Mouse (Mus musculus) right cerebral cortex, postnatal 36 days (tissue): ENCODE measurements around the gene 4931414P19Rik.

Experiments
- DNase-seq, 2 experiments: peaks; one replicate each; pipeline ENCODE4 v3.0.0; 2022; ENCODE audit warnings: low spot score in 2 of 2, mixed read lengths in 1 of 2

Gene 4931414P19Rik

DNA sequence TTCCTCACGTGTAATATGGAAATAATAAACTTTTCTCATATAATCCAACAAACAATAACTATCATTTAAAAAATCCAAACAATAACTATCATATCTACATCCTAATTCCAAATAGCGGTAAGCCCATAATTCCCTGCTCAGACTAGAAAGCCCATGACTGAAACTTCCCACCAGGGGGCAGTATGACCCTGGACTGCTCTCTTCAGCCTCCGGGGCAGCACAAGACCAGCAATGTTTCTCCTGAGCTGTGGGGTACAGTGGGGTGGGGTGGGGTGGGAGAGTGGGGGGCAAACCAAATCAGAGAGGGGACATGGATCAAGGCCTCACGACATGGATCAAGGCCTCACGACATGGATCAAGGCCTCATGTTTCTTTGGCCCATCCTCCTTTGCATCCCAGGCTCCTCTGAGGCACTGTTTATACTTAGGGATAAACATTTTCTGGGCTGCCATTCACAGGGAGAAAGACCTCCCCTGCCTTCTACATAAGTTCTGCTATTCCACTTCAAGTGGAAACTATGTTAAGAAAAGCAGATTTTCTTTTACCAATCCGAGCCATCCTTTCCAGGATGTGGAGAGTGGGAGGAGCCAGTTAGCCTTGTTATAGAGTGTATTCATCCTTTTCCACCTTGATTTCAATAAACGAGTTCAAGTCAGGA lies 22.0 kb downstream of the 4931414P19Rik start:
- DNase-seq, result no peak

DNA sequence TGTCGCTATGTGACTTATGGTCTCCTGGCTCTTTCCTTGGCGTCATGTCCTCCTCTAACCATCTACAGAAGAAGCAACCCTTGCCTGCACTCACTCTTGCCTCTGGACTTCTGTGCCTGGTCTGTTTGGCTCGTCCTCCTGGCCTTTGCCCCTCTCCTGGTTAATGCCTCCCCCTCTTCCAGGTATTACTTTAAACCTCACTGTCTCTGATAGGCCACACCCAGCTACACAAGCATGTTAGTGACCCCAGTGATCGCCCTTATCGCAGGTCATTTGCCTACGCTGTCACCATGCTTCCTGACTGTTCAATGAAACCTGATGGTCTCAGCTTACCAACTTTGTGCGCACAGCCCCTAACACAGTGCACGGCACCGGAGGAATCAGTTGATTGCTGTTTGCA lies 23.3 kb downstream of the 4931414P19Rik start:
- no peak for DNase-seq

DNA sequence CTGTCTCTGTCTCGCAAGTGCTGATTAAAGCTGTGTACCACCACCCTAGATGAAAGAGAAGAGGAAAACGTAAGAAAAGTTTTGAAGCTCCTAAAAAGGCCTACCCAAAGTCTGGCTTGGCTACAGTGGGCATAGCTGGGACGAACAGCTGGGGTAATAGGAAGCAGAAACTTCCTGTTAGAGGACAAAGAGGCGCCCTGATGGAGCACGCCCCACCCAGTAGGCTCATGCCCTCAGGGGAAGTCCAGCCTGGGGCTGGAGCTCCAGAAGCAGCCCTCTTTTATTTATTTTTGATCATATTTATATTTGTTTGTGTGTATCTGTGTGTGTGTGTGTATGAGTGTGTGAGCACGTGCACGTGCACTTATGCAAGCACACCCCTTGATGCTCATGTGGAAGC lies 26.2 kb downstream of the 4931414P19Rik start:
- DNase-seq, result no peak

DNA sequence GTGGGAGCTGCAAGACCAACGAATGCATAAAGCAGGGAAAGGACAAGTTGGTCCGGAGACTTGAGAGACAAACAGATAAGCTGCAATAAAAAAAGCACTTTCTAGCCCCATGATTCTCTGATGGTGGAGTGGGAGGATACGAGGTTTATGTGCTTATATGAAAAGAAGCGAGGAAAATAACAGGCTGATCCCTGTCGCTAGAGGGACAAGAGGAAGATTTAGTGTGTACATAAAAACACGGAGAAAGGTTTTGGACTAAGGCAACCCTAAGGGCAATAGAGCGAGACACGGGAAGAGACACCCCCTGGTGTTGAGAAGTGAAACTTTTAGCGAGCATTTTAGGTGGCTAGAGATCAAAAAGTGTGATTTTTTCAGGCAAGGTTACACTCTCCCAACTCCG lies 27.7 kb downstream of the 4931414P19Rik start:
- DNase-seq, result no peak

DNA sequence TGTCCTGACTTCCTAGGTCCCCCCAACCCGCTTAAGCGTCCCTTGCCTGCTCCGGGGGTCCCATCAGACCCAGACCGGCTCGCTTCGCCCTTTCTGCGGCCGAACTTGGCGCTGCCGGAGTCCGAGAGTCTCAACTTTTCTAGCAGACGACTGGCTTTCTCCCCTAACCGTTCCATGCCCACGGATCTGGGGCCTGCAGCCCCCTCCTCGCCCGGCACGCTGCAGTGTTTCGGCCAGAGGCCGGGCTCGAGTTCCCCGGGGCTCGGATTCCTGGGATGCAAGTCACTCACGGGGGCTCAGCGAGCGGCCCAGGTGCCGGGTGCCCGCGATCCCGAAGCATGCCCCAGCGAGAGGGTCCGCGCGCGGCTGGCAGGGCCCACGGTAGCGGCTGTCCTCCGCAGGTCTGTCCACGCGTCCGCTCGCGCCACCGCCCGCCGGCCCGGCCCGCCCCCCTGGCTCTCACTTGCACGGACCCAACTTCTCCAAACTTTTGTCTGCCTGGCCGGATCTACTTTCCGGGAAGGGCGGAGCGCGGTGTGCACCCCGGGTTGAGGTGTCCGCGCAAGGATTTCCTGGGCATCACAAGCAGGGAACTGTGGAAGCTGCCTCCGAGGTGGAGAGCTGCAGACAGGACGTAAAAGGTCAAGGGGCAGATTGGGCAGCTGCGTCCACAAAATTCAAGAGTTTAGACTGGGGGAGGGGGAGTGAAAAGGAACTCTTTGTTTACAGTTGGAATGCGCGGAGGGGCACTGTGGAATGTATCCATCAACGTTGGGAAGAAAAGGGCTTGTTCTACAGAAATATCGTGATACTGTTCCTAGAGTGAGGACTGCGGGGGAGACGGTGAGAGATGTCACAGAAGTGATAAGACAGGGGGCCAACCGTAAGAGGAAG lies 28.5 kb downstream of the 4931414P19Rik start, which contains the start of gene Ajuba:
Ajuba (minus strand) TSS at position 470 of the 894 bp plus-strand sequence.
- DNase-seq, result peak; percentile 52 to 53

DNA sequence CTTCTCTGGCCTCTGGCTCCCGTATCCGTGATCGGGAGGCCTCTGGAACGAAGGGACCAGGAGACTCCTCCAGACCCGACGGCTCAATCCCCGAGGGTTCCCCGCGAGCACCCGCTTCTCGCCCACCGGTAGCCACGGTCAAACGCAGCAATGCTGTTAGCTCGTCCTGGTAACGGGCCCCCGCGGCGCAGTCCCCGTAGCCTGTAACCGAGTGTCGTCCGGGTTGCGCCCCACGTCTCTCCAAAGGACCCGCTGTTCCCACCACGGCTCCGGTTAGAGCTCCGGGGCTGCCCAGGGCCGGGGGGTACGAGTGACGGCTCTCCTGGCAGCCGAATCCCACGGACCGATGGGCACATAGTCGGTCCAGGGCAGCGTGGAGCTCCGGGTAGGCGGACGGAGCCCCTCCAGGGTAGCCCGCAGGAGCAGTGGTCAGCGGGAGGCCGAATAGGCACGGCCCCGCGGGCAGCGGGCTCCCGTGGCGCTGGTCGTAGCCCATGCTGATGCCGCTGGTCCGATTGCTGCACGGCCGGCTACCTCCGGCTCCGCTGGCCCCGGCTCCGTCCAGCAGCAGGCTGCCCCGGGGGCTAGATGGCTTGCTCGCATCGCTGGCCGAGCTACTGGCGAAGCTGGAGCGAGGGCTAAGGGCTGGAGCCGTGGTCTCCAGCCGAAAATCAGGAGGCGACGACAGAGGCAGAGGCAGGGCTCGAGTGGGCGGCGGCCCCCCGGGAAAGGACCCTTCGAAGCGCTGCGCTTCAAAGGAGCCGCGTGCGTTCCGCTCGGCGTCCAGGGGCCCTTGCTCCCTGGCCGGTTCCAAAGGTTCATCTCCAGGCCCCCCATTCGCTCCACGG lies 29.3 kb downstream of the 4931414P19Rik start:
- no peak for DNase-seq

DNA sequence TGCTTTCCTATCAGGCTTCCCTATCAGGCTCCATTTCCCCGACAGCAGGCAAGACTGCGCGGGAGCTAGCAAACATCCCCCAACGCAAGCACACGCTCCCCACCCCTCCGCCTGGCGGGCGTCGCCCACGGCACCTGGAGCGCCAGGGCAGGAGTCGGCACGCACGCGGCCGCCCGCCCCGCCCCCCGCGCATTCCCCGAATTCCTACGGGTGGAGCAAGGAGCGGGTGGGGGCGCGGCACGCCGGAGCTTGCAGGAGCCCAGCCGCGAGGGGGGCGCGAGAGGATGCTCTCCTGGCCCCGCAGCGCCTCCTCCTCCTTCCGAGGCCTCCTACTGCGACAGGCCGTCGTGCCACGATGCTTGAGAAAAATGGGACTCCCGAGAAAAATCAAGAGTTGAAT lies 30.2 kb downstream of the 4931414P19Rik start:
- DNase-seq, result no peak

DNA sequence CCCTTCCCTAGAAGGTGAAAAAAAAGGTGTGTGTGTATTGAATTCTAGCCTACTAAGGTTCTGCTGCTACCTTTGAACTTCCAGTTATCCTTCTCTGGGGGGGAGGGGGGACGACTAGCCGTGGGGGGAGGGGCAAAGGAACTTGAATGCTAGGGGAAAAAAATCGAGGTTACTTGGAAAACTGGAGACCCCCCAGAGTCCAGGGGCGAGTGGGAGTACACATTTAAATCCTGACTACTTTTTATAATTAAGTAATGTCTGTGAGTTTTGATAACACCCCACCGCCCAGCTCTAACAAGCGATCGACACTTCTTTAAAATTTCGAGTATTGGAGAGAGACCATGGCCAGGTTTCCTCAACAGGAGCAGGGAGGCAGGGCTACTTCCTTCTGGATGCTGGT lies 30.8 kb downstream of the 4931414P19Rik start:
- no peak for DNase-seq

DNA sequence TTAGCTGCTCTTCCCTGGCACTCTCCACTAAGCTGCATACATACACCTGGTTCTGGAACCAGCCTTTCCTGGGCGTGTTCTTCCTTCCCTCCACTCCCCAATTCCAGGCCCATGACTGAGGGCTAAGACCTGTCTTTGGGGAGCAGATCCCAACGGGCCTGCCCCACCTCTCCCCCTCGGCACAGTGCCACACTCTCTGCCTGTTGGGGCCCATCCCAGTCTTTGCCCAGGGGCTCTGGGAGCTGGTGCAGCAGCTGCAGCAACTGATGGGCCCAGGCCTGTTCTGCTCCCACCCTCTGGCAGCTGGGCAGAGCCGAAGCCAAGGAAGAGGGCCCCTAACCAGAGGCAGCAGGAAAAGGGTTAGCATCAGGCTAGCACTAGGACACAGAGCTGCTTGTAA lies 31.5 kb downstream of the 4931414P19Rik start:
- no peak for DNase-seq

DNA sequence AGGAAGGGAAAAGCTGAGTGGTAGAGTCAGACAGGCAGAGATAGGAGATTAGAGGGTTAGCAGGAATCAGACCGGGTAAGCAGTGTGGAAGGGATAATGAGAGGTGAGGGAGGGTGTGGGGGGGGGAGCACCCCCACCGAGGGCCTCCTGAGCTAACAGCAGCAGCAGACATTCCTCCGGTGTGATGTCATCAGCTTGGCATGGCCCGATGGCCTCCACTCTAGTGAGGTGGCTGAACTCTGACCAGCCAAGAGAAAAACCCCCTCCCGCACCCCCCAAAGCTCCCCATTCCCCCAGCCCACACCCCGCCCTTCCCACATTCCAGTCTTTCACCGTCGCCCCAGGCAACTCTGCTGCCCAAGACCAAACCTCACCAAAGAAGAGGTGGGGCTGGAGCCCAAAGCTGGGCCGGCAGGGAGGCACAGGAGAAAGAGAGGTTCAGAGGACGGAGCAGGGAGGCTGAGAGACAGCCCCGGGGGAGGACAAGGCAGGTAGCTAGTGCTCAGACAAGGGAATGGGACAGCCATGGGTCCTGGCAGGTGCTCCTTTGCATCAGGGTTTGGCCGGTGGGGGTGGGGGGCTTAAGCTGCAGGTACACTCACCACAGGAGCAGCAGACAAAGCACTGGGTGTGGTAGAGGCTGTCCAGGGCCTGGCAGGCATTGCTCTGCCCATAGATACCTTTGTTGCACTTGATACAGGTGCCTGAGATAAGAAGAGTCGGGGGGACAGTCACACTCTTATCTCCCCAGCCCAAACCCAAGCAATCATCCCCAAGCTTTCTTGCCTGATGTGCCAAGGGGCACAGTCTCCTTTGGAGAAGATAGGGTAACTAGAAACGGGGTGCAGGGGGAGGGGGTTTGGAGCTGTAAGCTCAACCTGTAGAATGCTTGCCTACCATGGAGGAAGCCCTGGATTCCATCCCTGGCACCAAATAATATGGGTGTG lies 32.7 kb downstream of the 4931414P19Rik start:
- no peak for DNase-seq

DNA sequence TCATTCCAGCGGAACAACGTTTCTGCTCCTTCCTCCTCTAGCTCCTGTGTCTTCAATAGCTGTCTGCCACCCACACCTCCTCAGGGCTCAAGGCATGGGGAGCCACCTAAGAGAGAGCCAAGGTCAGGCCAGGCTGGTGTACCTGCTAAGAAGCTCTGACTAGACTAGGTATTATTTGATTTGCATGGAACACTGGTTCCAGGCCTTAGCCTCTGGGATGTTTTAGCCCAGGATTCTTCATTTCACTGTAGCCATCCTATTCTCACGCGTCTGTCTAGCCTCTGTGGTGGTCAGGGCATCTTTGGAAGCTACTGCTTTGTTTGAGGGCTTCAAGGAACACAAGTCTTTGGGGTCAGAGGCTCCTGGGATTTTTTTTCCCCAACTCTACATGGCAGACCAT lies 33.7 kb downstream of the 4931414P19Rik start:
- DNase-seq, result no peak

DNA sequence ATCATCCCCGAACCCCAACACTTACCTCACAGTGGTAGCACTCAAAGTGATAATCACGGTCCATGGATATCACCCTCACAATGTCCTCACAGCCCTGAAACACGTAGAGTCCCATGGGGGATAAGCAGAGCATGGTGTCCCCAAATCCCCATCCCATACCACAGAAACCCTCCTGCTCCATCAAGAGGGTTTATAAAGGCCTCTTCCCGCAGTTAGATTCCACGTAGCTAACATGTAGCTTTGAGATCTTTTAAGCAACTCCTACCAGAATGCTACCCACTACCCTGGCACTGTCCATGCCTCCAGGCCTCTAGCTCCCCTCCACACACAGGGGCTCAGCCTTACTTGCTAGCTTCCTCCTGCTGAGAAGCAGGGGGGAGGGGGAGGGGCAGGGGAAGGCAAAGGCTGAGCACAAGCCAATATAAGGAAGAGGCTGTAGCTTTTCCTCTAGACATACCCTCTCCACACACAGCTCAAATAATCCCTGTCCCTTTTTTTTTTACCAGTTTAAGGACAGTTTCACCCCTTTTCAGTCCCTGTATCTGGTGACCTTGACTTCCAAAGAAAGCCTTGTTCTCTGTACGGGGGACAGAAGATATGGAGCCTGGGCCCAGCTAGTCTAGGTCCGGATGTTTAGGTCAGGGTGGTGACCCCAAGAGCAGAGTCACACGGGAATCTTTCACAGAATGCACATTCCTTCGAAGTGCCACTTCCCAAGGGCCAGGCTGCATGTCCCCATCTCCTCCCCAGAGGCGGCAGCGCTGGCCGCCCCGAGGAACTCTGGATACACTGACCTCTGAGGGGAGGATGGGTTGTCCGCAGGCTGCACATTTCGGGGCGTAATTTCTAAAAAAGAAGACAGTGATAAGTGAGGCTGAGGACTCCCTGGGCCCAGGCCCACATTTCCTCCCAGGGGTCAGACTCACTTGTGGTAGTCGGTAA lies 36.1 kb downstream of the 4931414P19Rik start:
- no peak for DNase-seq

DNA sequence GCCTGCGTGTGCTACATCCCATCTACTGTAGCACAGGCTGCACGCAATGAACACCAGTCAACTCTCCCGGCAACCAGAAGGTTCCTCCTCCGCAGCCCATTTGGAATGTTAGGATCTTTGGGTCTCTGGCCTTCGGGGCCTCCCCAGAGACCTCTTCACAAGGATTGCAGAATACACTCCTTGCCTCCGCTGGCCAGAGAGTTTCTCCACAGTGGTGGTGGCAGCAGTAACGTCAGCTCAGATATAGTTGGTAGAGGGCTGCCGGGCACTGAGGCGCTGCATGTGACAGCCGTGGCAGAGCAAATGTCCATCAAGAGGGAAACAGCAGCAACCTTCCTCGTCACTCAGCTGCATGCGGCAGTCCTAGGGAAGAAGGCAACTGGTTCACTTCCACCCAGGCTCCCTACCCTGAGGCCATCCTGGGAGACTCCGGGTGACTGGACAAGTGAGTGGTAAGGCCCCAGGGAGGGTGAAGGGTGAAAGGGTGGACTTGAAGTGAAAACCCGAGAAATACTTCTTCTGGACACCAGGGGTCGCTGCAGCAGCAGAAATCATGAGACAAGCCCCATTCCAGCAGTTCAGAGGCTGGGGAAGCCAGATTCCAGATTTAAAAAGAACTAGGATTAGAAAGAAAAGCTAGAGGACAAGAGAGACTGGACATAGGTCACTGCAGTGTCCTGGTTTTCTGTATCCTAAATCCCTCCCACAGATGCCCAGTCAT lies 36.9 kb downstream of the 4931414P19Rik start:
- DNase-seq, result peak in 1 of 2 experiments; percentile 44

DNA sequence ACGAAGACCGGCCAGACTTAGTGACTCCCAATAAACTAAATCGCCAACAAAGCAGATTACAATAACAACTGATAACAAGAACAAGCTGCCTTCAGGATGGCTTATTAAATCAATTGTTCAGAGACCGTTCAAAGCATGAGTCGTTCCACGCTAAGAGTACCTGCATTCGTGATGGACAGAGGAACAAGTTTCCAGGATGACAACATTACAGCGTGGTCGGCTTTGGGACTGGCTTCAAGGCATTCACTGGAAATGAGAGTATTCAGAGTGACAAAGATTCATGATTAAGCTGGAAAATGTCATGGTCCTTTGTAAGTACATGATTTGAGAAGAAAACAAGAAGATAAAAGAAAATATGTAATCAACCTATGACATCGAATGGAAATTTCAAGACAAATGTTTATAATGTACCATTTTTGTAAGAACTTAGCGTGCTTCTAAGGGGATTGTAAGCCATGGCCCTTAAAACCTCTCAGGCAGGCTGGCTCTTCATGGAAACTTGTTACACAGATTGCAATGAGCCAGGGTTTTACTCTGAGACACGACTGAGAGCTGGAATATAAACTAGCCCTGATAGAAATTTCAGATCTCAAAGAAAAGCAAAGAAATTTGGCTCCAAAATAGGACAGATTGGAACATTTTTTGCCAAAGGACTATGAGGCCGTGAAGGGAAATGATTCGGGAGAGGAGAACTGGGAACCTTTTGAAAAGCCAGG lies 45.1 kb downstream of the 4931414P19Rik start:
- no peak for DNase-seq

DNA sequence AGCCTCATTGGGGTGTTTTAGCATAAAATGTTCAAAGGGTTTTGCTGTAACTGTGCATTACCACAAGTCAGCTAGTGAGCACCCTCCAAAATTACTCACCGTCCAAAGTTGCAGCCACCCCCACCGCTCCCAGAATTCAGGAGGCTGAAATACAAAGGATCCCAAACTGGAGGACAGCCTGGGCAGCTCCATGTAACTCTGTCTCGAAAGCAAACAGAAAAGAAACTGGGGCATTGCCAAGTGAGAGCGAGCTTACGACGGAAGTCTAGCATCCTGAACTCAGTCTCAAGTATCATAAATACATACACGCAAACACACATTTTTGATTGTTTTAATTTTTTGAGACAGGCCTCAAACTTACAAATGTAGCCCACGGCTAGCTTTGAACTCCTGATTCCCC lies 48.5 kb downstream of the 4931414P19Rik start:
- no peak for DNase-seq

DNA sequence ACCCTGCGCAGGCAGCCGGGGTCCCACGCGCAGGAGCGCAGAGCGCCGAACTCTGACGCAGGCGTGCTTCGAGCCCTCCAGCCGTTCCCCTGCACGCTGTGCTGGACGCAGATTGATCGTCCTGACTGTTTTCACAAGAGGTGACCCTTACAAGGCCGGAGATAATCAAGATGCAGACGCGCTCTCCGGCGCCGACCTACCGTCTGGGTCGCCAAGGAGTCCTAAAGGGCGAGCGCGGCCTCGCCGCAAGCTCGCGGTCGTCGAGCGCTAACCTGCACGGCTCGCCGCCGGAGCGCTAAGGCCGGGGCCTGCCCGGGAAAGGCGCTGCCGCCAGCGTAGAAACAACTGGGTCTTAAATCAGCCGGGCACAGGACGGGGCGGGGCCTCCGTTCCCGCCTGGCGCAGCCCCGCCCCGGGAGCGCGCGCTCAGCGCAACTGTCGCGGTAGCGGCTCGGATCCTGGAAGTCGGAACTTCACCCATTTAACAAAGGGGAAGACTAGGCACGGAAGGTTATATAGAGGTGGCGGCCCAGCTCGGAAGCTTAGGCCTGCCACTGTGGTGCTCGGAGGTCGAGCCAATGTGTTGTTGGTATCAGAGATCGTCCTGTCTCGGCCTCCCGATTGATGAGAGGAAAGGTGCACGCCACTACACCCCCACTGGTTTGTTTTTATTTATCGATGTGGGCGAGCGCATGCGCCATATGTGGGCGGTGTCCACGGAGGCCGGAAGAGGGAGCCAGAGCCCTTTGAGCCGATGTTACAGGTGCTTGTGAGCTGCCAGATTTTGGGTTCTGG lies 51.6 kb downstream of the 4931414P19Rik start, which contains the start of gene Haus4:
Haus4 (minus strand) TSS at position 642 of the 795 bp plus-strand sequence.
- peak; percentile 16 to 33 for DNase-seq

DNA sequence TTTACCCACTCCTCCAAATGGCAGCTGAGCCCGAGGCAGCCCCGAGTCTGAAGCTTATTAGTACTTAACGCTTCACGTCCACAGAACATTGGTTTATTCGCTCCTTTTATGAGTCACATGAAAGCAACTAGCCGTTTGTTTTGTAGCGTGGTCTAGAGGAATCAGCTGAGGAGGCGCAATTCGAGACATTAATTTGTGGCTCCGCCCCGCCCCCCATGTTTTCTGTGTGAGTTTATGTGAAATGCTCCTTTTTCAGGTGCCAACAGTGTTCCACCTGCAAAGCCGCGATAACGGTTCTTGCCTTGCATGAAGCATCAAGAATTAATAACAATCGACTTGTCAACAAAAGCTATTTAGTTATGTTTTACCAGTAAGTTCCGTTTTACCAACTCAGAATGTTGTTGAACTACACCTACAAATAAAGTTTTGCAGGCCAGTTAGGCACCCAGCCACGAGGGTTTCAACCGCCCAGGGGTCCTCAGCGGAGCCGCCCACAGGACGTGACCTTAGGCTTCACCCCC lies 52.3 kb downstream of the 4931414P19Rik start:
- DNase-seq, result no peak
